Mouse (Mus musculus) embryonic facial prominence, embryonic 10.5 days (tissue): ENCODE results near the gene Dync2h1. TPM values are rescaled to one million over a fixed set of nuclear protein-coding genes. Genes with fewer than 3 reads are reported as not detected.
"Not testable (repeated sequence)": the region's sequence is repeated elsewhere in the genome, so short reads cannot be mapped to it uniquely, and the experiment has no call there.

Source experiments
- DNase-seq: peaks from one replicate; pipeline ENCODE4 v3.0.0-alpha.2; 2017; ENCODE audit warnings: low spot score
- H3K27ac ChIP-seq: fragments of 300-500 bp; sonication (generic); replicated peaks from 2 replicates; pipeline ENCODE4 v1.5.1; 2016; ENCODE audit warnings: mild to moderate bottlenecking
- H3K27me3 ChIP-seq: fragments of 300-500 bp; sonication (generic); replicated peaks from 2 replicates; pipeline ENCODE4 v1.6.1; 2016; ENCODE audit warnings: low read depth, mild to moderate bottlenecking; ENCODE audit not compliant: poor library complexity, severe bottlenecking
- H3K36me3 ChIP-seq: fragments of 300-500 bp; sonication (generic); replicated peaks from 2 replicates; pipeline ENCODE4 v1.6.1; 2016; ENCODE audit warnings: mild to moderate bottlenecking, moderate library complexity
- H3K4me1 ChIP-seq: fragments of 300-500 bp; sonication (generic); 2 replicates; pipeline ENCODE4 v1.6.1; 2016
- H3K4me3 ChIP-seq: fragments of 300-500 bp; sonication (generic); 2 replicates; pipeline ENCODE4 v1.5.1; 2016; ENCODE audit warnings: mild to moderate bottlenecking, moderate library complexity
- H3K9me3 ChIP-seq: fragments of 300-500 bp; sonication (generic); 2 replicates; pipeline ENCODE4 v1.6.1; 2016; ENCODE audit warnings: mild to moderate bottlenecking
- WGBS: fragments of 180-500 bp; shearing (Covaris S2); methylation state at CpG from one replicate; pipeline ENCODE4 v1.1.7; 2016; 5-methylcytosine and 5-hydroxymethylcytosine counted together
- polyA plus RNA-seq: library from polyadenylated mRNA; unstranded; fragments of >200 nt; fragmentation: Nextera tagmentation; extraction: Ambion mirVana; gene quantifications from 2 replicates; pipeline ENCODE4 v1.2.1, GENCODE M21; 2016

Gene Dync2h1
- polyA plus RNA-seq, 1 experiment from 2014 or later = 23.2 TPM

GRCm38 (mm10) chr9:6994865-6995264, 189.4 kb downstream of the Dync2h1 start:
- no peaks in the 10 kb centered on the region for H3K4me1 ChIP-seq
- peaks cover 42% of the 10 kb centered on the region for H3K36me3 ChIP-seq
- no peaks in the 10 kb centered on the region for H3K9me3 ChIP-seq
- DNase-seq = no peak
- no peak overlapping the region for H3K4me3 ChIP-seq
- 73% methylated on average over 2 of the region's 2 CpGs for WGBS
- H3K27me3 ChIP-seq = no peaks in the 10 kb centered on the region
- H3K27ac ChIP-seq = no peak overlapping the region

DNA sequence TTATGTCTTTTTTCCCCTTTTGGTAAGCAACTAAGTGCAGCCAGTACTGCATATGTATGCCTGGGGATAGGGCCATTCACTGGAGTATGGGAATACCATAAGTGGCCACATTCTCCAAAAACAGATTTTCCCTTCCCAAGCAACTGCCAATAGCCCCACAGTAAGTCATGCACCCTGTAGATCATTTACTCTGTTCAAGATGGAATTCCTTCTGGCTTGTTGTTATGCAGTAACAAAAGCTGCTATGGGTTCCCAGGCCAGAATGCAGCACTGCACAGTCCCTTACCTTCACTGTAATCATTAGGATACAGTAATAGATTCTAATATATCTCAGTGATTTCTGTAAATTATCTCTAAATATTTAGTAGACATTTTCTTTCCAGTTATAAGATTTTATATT, 190.0 kb downstream of the Dync2h1 start:
- Histone ChIP-seq H3K9me3 (no peaks in the 10 kb centered on the region), H3K27ac (no peak overlapping the region), H3K4me3 (no peak overlapping the region), H3K4me1 (no peaks in the 10 kb centered on the region), H3K27me3 (no peaks in the 10 kb centered on the region), H3K36me3 (peaks cover 38% of the 10 kb centered on the region)
- no peak for DNase-seq

GRCm38 (mm10) chr9:6988893-6989685, 195.2 kb downstream of the Dync2h1 start:
- no peak for DNase-seq
- H3K4me3 ChIP-seq = no peak overlapping the region
- H3K9me3 ChIP-seq = no peaks in the 10 kb centered on the region
- WGBS = 93% methylated on average over 3 of the region's 3 CpGs
- peaks cover 48% of the 10 kb centered on the region for H3K36me3 ChIP-seq
- no peaks in the 10 kb centered on the region for H3K4me1 ChIP-seq
- no peak overlapping the region for H3K27ac ChIP-seq
- H3K27me3 ChIP-seq = no peaks in the 10 kb centered on the region

DNA sequence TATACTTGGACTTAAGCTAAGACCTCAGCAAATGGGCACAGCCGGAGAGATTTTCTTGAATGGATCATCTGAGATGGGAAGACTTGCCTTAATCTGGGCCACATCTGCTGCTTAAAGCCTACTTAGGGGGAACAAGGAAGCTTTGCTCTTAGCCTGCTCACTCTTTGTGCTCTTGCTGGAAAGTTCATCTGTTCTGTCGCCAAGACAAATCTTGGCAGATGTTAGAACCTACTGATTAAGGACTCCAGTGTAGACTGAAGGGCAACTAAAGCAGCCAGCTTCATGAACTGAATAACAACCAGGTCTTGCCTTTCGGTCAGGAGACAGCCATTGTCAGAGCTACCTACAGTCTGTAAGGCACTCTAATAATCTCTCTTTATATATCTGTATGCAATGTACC, 198.1 kb downstream of the Dync2h1 start:
- no peak for DNase-seq
- WGBS = 92% methylated on average over 3 of the region's 3 CpGs
- peaks cover 38% of the 10 kb centered on the region for H3K36me3 ChIP-seq
- H3K27ac ChIP-seq = no peak overlapping the region
- no peak overlapping the region for H3K4me3 ChIP-seq
- no peaks in the 10 kb centered on the region for H3K9me3 ChIP-seq
- H3K4me1 ChIP-seq = no peaks in the 10 kb centered on the region
- H3K27me3 ChIP-seq = no peaks in the 10 kb centered on the region

GRCm38 (mm10) chr9:6969171-6969570, 215.1 kb downstream of the Dync2h1 start:
- H3K4me3 ChIP-seq = no peak overlapping the region
- 82% methylated on average over 2 of the region's 2 CpGs for WGBS
- H3K9me3 ChIP-seq = no peaks in the 10 kb centered on the region
- peaks cover 18% of the 10 kb centered on the region for H3K36me3 ChIP-seq
- no peaks in the 10 kb centered on the region for H3K4me1 ChIP-seq
- DNase-seq = no peak
- H3K27me3 ChIP-seq = no peaks in the 10 kb centered on the region
- no peak overlapping the region for H3K27ac ChIP-seq

DNA sequence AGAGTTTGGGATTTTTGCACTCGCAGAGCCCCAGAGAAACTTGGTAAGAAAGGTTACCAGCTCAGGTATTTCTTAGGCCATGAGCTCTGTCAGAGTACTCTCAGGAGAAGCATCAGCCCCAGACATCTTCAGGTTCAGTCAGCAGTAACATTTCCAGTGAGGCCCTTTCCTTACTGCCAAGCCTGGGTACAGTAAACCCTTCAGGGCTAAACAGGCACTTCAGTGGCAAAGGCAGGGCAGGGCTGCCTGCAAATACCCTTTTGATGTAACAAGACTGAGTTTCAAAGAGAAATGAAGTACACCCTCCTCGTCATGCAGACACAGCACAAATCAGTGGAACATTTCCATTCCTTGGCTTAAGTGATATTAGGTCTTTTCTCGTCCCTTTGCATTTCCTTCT, 219.2 kb downstream of the Dync2h1 start:
- H3K4me1 ChIP-seq = no peaks in the 10 kb centered on the region
- DNase-seq = no peak
- WGBS = 90% methylated on average over 3 of the region's 3 CpGs
- H3K4me3 ChIP-seq = no peak overlapping the region
- no peaks in the 10 kb centered on the region for H3K27me3 ChIP-seq
- peaks cover 19% of the 10 kb centered on the region for H3K36me3 ChIP-seq
- no peak overlapping the region for H3K27ac ChIP-seq
- no peaks in the 10 kb centered on the region for H3K9me3 ChIP-seq

DNA sequence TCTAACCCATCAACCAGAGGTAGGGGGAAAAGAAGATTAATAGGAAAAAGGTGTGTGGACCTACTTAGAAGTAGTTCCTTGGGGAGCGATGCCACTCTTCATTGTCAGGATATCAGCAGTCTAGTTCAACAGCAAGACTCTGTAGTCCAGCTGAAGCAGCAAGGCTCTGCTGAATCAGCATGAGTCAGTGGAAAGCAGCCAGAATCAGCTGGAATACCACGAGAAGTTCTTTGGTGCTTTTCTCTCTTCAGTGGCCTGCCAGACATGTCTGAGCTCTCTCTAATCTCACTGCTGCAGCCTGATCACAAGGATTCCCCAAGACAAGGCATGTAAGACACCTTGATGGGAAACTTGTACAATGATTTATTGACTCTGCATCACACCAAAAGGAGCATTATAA, 225.9 kb downstream of the Dync2h1 start:
- H3K27me3 ChIP-seq = no peaks in the 10 kb centered on the region
- no peak overlapping the region for H3K27ac ChIP-seq
- no peak overlapping the region for H3K4me3 ChIP-seq
- WGBS = 82% methylated on average over 2 of the region's 2 CpGs
- peaks cover 6% of the 10 kb centered on the region for H3K36me3 ChIP-seq
- H3K4me1 ChIP-seq = no peaks in the 10 kb centered on the region
- H3K9me3 ChIP-seq = no peaks in the 10 kb centered on the region
- no peak for DNase-seq

GRCm38 (mm10) chr9:6927399-6928035, 256.7 kb downstream of the Dync2h1 start:
- WGBS = 24% methylated on average over 1 of the region's 1 CpGs
- Histone ChIP-seq H3K27me3 (no peaks in the 10 kb centered on the region), H3K27ac (no peak overlapping the region), H3K4me3 (no peak overlapping the region), H3K4me1 (peaks cover 7% of the 10 kb centered on the region; the same call in 1 of the 2 replicates), H3K36me3 (peaks cover 15% of the 10 kb centered on the region), H3K9me3 (no peaks in the 10 kb centered on the region)
- no peak for DNase-seq

DNA sequence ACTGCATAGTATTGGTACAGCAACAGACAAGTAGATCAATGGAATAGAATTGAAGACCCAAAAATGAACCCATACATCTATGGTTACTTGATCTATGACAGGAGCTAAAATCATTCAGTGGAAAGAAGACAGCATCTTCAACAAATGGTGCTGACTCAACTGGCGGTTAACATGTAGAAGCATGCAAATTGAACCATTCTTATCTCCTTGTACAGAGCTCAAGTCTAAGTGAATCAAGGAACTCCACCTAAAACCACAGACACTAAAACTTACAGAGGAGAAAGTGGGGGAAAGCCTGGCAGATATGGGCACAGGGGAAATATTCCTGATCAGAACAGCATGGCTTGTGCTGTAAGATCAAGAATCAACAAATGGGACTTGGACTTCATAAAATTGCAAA, 270.8 kb downstream of the Dync2h1 start:
- Histone ChIP-seq H3K27ac (no peak overlapping the region), H3K4me1 (no peaks in the 10 kb centered on the region), H3K9me3 (no peaks in the 10 kb centered on the region), H3K4me3 (no peak overlapping the region), H3K36me3 (no peaks in the 10 kb centered on the region), H3K27me3 (no peaks in the 10 kb centered on the region)
- DNase-seq = no peak
- 95% methylated on average over 1 of the region's 1 CpGs for WGBS

DNA sequence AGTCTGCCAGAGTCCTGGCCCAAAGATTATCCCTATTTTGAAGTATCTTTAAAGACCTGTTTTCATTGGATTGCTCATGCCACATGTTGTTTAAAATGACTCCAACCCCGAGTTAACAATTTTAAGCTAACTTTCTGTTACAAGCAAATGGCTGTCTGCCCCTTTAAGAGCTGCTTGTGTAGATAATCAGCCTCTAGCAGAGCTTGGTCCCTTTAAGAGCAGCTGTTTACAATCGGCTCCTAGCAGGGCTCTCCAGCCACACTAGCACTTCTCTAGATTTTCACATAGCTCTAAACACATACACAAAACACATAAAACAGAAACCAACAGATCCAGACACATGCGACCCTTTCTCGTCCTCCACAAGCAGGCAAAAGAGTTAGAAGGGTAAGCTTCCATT, 273.7 kb downstream of the Dync2h1 start:
- not testable (repeated sequence) for H3K4me1 ChIP-seq, H3K9me3 ChIP-seq, H3K27ac ChIP-seq, H3K27me3 ChIP-seq, H3K4me3 ChIP-seq, H3K36me3 ChIP-seq, DNase-seq
- whole genome bisulfite sequencing = 50% methylated on average over 4 of the region's 4 CpGs

DNA sequence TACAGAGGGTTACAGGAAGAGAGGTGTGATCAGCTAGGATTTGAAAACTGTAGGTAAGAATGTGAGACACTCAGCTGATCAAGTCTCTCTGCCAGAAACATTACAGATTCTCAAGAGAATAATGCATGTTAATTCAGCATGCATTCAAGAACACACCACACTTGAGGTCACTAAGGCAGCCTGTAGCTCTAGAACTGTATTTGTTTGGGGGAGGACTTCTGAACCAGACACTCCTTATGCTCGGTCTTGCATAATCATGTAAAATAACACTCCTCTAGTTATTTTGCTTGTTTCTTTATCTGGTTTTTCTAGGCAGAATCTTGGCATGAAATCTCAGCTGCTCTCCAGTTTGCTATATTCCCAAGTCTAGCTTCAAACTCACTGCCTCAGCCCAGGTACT, 282.6 kb downstream of the Dync2h1 start:
- 87% methylated on average over 1 of the region's 1 CpGs for WGBS
- no peak for DNase-seq
- Histone ChIP-seq H3K4me3 (no peak overlapping the region), H3K4me1 (no peaks in the 10 kb centered on the region), H3K27me3 (no peaks in the 10 kb centered on the region), H3K9me3 (no peaks in the 10 kb centered on the region), H3K27ac (no peak overlapping the region), H3K36me3 (no peaks in the 10 kb centered on the region)

DNA sequence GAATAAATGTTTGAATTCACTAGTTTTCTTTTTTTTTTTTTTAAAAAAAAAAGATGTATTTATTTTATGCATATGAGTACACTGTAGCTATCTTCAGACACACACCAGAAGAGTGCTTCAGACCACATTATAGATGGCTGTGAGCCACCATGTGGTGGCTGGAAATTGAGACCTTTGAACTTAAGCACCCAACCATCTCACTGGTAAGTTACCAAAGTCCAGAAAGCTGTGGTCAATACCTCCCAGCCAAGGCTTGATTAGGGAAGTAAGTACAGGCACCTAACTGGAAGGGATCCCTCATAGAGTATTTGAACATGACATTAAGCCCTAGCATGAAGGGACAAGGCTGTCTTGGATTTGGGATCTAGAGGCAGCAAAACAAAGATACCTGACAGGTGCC, 292.9 kb downstream of the Dync2h1 start:
- no peak for DNase-seq
- H3K27ac ChIP-seq = no peak overlapping the region

GRCm38 (mm10) chr9:6881187-6881984, 302.9 kb downstream of the Dync2h1 start:
- WGBS = 73% methylated on average over 1 of the region's 1 CpGs
- no peak for DNase-seq
- H3K27me3 ChIP-seq = no peaks in the 10 kb centered on the region
- H3K4me1 ChIP-seq = no peaks in the 10 kb centered on the region
- no peak overlapping the region for H3K4me3 ChIP-seq
- no peak overlapping the region for H3K27ac ChIP-seq
- H3K9me3 ChIP-seq = no peaks in the 10 kb centered on the region
- H3K36me3 ChIP-seq = no peaks in the 10 kb centered on the region

More for the DNA sequence above, 292.9 kb downstream of the Dync2h1 start:
- no peaks in the 10 kb centered on the region for H3K9me3 ChIP-seq
- H3K27me3 ChIP-seq = no peaks in the 10 kb centered on the region
- H3K4me3 ChIP-seq = no peak overlapping the region
- H3K4me1 ChIP-seq = no peaks in the 10 kb centered on the region
- no peaks in the 10 kb centered on the region for H3K36me3 ChIP-seq
